Mouse (Mus musculus) layer of hippocampus, adult 18-20 months (tissue): ENCODE results near the gene Ifi203. TPM values are rescaled to one million over a fixed set of nuclear protein-coding genes. Genes with fewer than 3 reads are reported as not detected.
"Not testable (repeated sequence)": the region's sequence is repeated elsewhere in the genome, so short reads cannot be mapped to it uniquely, and the experiment has no call there.

Source experiments
- DNase-seq, 2 experiments: peaks; one replicate each; pipeline ENCODE4 v3.0.0; 2022; ENCODE audit warnings: low spot score in 2 of 2
- total RNA-seq, 2 experiments: library from RNA; stranded (reverse); gene quantifications; 2 replicates each; pipeline ENCODE4 v1.2.3; 2021

The Ifi203 gene
- total RNA-seq, 2 experiments from 2014 or later: 4.0 to 5.0 TPM

DNA sequence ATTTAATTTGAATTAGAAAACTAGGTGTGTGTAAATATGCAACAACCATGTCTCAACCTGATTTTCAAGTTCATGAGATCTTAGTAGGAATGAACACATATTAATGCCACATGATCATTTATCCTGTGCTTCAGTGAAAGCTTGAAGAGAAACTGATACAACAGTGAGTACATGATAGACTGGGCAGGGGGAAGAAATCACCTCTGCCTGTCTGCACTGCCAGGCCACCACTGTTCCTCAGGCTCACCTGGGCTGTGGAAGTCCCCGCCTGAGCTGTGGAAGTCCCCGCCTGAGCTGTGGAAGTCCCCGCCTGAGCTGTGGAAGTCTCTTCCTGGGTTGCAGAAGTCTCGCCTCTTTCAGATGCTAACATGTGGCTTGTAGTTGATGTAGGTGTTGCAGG, 36.6 kb downstream of the Ifi203 start:
- not testable (repeated sequence) for DNase-seq

DNA sequence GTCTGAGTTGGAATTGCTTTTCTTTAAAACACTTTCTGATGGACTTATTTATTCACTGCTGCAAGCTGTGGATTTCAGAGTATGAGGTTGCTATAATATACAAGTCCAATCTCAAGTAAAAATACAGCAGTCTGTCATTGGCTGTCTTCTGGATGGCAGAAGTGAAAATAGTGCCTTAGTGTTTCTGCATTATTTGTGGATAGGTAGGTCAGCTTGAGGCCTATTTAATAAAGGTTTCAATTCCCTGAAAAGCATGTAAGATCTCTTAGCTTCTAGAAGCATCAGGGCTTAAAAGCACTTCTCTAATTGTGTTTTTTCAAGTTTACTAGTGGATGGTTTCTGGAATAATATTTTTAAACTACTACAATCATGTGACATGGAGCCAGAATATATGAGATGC, 52.7 kb downstream of the Ifi203 start:
- not testable (repeated sequence) for DNase-seq

DNA sequence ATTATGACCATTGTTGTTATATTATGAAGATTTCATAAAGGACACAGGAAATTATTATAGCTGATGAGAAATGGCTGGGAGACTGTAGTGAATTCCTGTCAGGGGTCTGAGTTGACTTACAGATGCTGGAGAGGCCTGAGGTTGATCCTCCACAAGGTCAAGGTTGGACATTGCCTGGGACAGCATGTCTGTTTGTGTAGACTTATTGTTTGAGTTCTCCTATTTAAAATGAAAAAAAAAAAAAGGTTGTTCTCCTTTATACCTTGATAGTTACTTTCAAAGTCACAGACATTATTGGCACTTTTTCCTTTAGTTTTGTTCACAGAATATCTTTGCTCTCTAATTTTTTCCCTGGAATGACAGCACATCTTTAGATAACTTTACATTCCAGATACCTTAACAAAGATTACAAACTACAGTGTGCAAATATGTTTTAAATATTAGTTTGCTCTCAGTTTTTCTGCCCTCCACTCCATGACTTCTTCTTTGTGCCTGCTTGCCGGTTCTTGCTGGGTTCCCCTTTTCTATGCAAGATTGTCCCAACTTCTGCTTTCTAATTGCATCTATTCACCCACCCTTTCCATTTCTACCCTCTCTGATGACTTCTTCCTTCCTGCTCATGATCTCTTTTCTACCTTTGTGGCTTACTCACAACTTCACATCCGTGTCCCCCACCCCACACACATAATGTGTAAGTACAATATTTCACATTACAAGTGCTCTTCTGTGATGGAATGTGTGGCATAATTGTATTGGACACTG, 55.3 kb downstream of the Ifi203 start:
- DNase-seq: not testable (repeated sequence)

DNA sequence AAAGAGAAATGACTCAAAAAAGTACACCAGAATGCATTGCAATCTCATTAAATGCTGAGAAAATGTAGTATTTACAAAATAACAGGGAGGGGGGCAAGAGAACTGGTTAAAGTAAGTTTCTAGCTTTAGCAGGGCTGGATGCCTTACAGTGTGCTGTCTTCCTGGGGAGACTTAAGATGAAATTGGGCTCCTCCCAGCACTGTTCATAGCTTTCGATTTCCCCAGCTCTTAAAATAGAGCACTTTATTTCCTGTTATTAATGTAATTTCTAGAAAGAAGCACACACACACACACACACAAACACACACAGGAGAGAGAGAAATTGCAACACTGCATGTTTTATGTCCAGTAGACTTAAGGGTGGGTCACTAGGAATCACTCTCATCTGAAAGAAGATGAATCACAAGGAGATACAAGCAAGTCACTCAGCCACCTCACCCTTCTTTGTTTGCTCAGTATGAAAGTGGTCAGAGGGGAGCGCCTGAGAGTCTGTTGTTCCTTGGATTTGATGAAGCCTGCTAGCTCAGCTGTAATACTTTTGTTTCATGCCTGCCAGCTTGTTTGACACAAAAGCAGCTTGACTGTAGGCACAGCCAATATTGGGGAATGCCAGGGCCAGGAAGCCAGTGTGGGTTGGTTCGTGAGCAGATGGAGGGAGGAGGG, 62.3 kb downstream of the Ifi203 start:
- peak; percentile 76 to 84 for DNase-seq

GRCm38 (mm10) chr1:173879225-173879987, 63.1 kb downstream of the Ifi203 start:
- DNase-seq: not testable (repeated sequence)

- DNase-seq: not testable (repeated sequence)
Measured at GRCm38 (mm10) chr1:173878264-173878663, 64.2 kb downstream of the Ifi203 start.

DNA sequence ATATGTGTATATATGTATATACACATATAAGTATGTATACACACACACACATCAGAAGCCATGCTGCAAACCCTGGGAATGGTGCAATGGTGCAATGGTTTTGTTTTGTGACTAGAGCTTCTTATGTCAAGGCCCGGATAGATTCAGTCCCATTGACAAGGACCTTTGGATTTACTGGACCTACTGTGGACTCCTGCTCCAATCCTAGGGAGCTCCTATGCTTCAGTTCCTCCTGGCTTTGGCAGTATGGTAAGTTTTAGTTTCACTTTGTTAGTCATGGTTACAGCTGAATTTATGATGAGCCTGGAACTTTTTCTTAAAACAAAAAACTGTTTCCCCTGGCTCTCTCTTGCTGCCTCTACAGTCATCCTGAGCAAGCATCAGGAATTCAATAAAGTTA, 65.3 kb downstream of the Ifi203 start:
- DNase-seq: not testable (repeated sequence)

Other genes with a start within 250 kb of the Ifi203 start
- under 1 TPM in 1 of 2 experiments, not detected in 1; 0.30 TPM for gene Ifi207, start 200.9 kb downstream of the Ifi203 start, total RNA-seq
- under 1 TPM; 0.17 to 0.23 TPM for gene Ifi204, start 175.7 kb downstream of the Ifi203 start, total RNA-seq
- not detected for gene Ifi211, start 29.6 kb downstream of the Ifi203 start, total RNA-seq
- 10 to 100 TPM in 1 of 2 experiments, 1 to 10 TPM in 1; 7.0 to 10.6 TPM for gene Mndal, start 181 bp downstream of the Ifi203 start, total RNA-seq
- not detected for gene Ifi202b, start 40.1 kb upstream of the Ifi203 start, total RNA-seq
- gene Ifi205, start 89.1 kb upstream of the Ifi203 start, total RNA-seq: not detected
- gene Olfr433, start 98.0 kb upstream of the Ifi203 start, total RNA-seq: not detected
- gene Olfr432, start 106.5 kb upstream of the Ifi203 start, total RNA-seq: not detected
- gene Olfr430, start 123.9 kb upstream of the Ifi203 start, total RNA-seq: not detected
- gene Olfr429, start 141.7 kb upstream of the Ifi203 start, total RNA-seq: not detected
- not detected for gene Olfr427, start 154.2 kb upstream of the Ifi203 start, total RNA-seq
- not detected for gene Olfr231, start 178.5 kb upstream of the Ifi203 start, total RNA-seq
- gene Olfr424, start 188.8 kb upstream of the Ifi203 start, total RNA-seq: not detected
- gene Olfr420, start 213.0 kb upstream of the Ifi203 start, total RNA-seq: not detected
- under 1 TPM; 0.05 TPM for gene Spta1, start 230.1 kb upstream of the Ifi203 start, total RNA-seq